Mouse (Mus musculus) urinary bladder, postnatal 14 days (tissue): Measurements from ENCODE around the gene Ankrd17.

Source experiments
- DNase-seq: peaks from one replicate; pipeline ENCODE4 v3.0.0; 2021; ENCODE audit warnings: low spot score

The Ankrd17 gene

DNA sequence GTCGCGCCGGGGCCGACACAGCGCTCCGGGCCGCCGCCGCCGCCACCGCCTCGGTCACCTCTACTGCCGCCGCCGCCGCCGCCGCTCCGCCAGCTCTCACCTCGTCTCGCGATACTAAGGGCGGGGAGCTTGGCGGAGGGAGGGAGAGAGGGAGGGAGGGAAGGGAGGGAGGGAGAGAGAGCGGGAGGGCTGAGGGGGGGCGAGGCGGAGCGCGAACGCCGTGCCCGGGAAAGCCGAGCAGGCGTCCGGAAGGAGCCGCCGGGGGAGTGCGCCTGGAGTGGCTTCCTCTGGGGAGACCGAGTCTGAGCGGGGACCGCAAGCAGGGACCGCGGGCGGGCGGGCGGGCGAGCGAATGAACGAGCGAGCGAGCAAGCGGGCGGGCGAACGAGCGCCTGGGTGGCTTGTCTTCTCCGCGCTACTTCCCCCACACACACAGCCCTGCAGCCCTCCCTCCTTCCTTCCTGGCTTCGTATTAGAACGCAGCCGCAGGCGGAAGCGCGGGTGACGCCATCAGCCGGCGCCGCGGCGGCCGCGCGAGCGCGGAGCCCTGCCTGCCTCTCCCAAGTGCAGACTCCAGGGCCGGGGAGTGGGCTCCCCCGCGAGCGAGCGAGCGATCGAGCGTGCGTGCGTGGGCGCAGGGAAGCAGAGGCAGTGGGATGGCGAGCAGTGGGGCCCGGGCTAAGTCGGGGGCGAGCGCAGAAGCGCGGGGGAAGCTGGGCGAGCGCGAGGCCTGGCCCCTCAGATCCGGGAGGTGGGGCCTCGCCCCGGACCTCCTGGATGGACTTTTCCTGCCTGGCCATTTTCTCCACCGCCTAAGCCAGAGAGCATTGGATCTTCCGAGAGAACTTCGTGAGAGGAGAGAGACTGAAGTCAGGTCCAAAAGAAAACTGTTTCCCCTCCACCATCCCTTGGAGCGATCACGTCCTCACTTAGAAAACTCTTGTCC, at the start of gene Ankrd17:
Gene Ankrd17, minus strand, starts transcription at position 457 of the 946 bp plus-strand sequence.
- DNase-seq = peak; percentile 91

DNA sequence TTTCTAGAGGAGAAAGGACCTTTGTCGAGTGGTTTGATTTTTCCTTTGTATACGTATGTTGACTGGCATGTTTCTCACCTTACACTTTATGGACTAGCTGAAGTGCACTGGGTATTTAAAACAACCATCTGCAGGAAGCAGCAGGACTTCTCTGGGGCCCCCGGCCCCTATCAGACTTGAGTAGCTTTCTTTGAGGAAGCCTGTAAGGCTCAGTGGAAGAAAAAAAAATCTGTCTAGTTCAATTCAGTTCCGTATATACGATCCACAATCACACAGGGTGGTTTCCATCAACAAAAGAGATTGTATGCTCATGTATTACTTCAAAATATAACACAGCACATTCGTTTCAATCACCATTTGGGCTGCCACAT, 48.5 kb upstream of the Ankrd17 start:
- no peak for DNase-seq

DNA sequence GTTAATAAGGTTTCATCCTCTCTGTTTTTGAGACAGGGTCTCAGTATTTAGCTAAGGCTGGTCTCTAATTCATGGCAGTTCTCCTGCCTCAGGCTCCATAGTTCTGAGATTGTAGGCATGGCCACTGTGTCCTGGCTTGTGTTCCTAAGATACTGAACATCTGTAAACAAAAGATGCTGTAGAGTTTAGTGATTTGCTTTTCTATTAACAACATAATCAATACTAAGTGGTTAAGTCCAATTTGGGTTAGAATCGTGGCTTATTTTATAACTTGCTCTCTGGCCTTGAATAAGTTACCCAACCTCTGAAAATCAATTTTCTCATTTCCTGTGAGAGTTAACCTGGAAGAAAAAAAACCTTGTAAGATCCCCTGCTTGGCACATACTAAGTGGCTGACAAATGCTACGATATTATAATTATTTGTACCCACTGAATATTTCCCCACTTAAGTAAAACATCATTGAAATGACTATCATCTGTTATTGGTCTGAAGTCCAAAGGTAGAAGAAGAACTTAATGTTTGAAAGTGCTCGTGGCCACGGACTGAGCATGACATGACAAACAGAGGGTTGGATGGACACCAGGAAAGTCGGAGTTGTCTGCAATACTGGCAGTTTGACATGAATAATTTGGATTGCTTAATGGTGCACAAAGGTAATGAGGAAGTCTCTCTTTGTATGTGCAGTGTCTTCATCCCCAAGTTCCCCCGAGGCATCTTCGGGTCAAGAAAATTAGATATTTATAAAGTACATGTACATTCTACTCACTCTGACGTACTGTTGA, 48.0 kb upstream of the Ankrd17 start:
- DNase-seq = no peak

DNA sequence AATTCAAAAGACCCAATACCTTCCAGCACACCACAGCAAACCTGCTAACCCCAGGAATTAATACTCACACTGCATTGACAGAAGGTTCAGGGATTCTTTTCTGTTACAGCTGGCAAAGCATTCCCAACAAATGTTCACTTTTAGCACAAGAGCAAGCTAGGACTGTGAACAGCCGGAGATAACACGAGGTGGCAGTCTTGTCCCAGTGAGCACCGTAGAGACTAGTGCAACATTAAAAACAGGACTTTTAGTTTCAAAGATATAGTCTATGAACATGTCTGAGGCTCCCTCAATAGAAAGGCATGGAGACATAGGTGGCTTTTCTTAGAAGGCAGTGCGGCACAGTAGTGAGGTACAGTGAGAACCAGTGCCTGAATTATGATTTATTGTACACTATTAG, 38.8 kb upstream of the Ankrd17 start:
- DNase-seq = peak; percentile 12

DNA sequence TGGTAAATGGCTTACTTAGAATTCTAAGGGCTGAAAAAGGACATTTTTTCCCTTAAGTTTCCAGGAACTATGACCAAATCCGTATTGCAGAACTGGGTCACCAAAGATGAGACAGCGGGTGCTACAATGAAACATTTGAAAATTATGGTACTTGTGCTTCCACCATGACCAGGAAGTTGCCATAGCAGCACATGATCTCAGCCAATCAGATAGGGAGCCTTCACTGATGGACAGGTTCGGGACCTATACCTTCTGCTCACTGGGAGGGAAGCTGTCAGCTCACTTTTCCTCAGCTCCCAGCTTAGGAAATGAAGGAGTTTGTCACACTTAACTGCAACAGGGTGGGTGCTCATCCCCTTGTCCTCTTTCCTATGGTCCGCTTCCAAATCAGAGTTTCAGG, 30.4 kb upstream of the Ankrd17 start:
- DNase-seq = no peak

DNA sequence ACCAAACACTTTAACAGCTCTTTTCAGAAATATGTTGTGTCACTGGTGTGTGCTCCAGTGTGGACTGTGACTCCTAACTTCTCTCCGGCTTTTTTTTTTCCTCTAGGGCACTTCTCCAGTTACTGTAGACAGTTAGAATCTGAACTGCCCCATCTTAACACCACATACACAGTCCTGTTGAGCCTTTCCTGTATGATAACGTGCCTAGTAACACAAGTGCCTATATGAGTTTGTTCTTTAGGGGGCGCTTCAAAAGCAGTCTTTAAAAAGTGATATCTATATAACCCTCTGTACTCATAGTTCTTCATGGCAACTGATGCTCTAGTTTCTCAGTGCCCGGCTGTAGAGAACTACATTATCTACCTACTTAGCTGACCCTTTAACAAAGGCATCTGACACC, 27.9 kb upstream of the Ankrd17 start:
- DNase-seq = no peak

DNA sequence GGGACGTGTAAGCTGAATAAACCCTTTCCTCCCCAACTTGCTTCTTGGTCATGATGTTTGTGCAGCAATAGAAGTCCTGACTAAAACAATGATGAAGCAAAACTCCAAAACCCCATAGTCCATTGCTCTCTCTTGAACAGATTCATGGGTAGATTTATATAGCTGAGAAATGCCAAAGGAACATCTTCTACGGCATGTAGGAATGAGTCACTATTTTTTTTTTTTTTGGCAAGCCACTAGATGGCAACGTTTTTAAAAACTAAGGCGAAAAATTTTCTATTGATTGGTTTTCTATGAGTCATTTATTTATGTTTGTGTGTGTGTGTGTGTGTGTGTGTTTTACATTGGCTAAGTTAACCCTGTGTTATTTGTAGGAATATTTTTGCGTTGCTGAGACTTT, 27.4 kb upstream of the Ankrd17 start:
- no peak for DNase-seq

DNA sequence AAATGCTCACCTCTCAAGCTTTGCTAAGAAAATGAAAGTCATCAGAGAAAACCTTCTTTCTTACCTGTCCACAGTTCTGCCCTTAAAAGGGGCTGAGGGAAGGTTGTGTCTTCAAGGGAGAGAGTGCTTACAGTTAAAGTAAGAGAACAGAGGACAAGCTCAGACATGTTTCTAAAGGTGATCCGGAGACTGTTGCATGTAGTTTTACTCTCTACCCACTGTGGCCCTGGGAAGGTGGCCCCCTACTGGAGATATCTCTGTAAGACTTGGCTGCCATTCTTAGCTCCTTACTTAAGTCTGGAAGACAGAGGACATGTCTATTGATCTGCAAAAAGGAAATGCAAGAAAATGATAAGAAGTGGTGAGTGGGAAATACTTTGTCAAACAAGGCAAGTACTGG, 16.7 kb upstream of the Ankrd17 start:
- DNase-seq = no peak

DNA sequence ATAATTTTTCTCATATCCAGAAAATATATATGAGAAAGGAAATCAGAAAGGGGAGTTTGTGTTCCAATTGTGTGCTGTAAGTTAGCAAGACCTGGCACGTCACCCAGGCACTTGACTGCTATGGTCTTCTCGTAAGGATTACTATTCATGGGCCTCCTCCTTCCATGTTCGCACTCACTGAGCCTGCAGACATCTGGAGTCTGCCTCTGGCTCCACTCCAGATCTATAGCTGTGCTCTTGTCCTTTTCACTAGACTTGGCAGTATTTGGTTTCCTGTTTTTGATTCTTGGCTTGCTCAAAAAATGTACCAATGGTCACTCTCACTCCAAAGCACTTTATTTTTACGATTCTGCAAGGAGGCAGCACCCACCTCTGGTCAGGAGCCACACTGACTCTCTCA, 15.1 kb upstream of the Ankrd17 start:
- no peak for DNase-seq

DNA sequence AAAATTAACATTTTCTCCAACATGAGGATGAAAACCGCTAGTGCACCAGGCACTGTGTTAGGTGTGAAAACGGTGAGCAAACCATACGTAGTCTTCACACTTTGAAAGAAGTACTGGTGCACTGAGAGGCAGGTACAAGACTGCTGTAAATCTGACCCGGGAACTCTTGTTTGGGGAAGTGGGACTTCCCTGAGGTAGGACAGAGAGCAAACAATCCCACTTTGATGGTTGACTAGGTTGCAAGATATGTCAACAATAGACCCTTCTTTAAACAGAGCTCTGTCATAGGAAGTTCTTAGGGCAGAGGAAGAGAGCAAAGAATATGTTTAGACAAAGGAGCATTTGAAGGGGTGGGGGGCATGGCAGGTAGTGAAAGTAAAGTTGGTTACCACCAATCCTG, 7.3 kb upstream of the Ankrd17 start:
- DNase-seq = no peak

DNA sequence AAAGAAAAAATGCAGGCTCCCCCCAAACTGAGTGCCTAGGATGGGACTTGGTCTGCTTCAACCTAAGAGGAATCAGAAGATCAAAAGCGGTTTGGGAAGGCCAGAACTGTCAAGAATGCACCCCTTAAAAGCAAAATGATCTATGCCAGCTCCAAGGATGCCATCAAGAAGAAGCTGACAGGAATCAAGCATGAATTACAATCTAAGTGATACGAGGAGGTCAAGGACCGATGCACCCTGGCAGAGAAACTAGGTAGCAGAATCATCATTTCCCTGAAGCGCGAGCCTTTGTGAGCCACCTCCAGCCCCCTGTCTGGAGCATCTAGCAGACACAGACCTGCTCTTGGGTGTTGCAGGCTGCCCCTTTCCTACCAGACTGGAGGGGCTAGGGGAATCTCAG, 4.0 kb upstream of the Ankrd17 start:
- no peak for DNase-seq

DNA sequence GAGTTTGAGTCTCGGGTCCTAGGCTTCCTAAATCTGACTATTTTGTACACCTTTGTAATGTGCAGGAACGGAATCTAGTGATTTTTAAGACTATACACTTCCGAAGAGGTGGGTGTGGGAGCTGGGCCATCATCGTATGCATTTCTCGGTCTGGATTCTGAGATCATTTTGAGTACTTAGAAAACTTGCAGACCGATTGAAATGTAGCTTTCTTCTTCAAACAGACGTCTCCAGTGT, 608 bp upstream of the Ankrd17 start, which contains the start of gene Gm9958:
Gene Gm9958, plus strand, starts transcription at position 138 of the 237 bp plus-strand sequence.
- no peak for DNase-seq

DNA sequence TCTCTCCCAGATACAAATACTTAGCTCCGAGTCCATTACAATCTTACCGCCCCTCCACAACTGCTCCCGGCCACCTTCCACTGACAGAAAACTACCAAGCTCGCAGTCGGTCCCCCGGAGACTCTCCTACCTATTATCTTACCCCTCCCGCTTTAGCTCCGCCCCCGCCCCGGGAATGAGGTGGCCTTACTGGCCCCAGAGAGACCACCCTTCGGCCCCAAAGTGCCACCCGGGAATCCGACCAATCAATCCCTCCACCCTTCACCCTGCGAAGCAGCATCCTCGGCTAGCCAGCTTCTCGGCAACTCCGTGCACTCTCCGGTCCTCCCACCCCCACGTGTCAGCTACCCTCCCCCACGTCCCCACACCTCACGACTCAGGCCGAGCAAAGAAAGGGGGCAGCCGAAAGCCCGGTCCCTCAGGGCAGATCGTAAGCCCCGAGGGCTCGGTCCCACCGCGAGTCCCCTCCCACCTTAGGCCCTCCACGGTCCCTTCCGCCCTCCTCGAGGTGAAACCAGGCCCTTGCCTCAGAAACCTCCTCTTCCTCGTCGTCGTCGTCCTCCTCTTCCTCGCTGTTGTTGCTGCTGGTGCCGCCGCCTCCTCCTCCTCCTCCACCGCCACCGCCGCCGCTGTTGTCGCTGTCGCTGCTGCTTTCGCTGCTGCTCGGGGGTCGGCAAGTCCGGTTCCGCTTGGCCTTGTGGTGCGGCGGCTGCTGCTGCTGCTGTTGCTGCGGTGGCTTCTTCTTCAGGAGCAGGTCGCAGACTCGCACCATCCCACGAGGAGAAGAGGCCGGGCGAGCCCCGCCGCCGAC, 1.0 kb downstream of the Ankrd17 start:
- DNase-seq = peak; percentile 44

DNA sequence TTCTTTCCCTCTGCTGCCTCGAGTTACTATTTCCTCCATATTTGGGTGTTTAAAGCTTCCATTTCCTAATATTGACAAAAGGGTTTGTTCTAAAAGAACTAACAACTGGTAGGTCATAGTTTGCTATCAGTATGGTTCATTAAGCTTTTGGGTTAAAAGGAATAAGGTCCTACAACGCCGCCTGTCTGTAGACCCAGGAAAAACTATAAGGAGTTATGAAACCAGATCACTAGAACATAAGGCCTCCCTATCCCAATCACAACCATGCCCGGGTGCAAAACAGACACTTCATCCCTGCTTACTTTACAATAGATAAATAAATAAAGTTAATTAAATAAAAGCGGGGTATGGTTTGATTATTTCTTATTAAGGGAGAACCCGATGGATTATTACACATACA, 1.9 kb downstream of the Ankrd17 start:
- DNase-seq = peak; percentile 83

DNA sequence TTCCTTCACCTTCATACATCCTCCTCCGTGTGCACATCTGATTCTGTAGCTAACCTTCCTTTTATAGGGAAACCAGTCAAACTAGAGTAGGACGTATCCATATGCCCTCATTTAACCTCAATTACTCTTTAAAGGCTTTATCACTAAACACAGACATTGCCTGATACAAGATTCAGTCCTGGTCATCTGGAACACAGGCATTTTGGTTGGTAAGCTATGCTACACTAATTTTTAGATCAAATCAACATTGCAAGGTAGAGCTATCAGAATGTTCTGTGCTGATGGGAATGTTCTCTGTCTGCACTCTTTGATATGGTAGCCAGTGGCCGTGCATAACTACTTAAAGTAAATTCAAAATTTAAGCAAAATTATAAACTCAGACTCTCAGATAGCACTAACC, 10.6 kb downstream of the Ankrd17 start:
- DNase-seq = no peak

DNA sequence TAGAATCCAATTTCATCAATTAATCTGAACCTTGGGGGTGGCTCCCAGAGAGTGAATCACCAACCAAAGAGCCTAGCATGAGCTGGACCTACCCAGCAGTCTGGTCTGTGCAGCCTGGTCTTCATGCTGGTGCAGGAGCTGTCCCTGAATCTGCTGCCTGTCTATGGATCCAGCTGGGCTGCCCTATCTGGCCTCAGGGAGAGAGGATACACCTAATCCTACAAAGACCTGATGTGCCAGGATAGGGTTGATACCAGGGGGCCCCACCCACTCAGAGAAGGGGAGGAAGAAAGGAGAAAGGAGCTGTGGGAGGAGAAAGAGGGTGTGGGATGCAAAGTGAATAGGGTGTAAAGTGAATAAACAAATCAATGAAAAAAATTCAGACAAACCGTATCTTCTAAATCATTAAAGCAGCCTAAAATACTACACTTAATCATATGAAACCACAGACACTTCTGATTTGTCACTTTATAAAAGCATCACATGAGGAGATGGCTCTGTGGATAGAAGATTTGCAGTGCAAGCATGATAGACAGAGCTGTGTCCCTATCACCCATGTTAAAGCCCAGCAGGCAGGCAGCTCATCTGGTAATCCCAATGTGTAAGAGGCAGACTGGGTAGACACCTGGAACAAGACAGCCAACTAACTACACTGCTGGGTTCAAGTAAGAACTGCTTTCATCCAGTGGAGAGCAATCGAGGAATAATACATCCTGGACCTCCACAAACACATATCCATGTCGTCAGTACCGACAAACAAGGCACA, 12.6 kb downstream of the Ankrd17 start:
- DNase-seq = no peak

DNA sequence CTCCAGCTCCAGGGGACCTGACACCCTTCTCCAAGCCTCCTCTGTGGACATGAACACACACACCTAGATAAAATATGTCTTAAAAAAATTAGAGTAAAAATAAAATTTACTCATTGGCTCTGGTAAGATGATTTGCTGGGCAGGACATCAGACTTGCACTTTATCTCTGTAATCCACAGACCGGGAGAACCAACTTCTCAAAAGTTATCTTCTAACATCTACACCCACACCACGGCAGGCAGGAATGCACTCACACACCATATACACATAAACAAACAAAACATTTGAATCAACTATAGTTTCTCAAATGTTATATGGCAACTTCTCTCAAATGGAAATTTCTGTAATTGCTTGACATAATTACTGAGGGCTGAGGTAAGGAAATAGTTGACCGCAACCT, 19.5 kb downstream of the Ankrd17 start:
- DNase-seq = no peak

DNA sequence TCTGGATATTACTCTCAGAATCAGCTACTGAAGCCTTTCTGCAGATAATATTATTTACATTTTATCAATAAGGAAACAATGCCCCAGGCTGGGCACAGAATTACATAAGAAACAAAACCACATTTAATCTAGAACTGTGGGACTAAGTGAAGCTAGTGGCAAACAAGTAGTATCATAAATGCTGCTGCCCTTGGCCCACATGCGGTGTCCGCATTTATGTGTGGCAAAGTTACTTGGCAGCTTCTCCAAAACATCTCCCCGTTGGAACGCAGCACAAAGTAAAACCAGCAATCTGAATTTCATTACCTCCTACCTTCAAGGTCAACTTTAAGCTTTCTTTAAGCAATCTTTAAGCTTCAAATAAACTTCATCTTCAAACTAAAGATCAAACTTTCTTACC, 25.5 kb downstream of the Ankrd17 start:
- DNase-seq = no peak

DNA sequence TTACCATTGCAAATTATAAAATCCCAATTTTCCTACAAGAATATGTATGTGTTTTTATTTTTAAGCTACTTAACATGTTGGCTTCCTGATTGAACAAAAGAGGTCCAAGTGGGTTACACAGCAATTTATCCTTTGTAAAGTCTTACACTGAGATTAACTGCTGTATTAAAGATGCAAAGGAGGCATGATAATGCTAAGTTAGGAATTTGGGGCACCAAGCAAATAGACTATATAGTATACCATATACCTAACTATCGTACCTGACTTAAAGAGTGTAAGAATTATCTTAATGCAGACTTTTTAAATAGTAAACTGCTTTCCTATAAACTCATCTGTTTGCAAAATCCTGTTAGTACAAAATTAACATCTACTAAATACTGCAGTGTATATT, 26.4 kb downstream of the Ankrd17 start:
- no peak for DNase-seq

DNA sequence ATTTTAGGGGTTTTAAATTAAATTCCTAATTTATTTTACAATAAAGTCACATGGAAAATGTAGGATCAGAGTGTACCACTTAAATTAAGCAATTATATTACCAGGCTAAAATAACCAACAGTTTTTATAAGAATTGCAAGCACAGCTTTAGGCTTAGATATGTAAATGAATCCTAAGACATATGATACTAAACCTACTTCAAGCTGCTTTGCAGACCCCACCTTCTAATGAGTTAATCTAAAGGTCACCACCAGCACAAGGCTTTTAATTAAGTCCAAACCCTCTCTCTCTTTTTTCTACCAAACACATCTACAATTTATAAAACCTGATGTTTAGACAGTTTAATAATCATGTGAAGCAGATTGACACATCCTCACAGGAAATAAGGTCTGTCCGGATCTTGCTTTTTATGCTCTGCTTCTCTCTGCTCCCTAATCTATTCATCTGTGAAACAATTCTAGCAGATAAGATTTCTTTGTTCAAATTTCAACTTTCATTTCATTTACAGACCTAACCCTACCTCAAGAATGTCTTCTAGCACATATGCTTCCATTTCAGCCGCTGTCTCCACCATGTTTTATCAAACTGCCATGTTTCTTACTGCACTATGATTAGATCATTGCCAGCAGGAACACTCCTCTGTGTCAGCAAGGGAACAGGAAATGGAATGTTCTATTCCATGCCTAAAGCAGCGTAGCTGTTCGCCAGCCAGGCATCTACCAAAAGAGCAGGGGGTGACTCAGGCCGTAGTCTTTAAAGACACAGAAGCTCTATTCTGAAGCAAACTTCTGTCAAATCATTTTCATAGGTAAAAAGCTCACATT, 27.0 kb downstream of the Ankrd17 start:
- DNase-seq = peak; percentile 58
